Mouse (Mus musculus) stomach, postnatal 0 days (tissue): ENCODE results near the gene Csk. TPM values are rescaled to one million over a fixed set of nuclear protein-coding genes. Genes with fewer than 3 reads are reported as not detected.
A peak's percentile ranks its signal among the peaks of the same experiment; 100 is the strongest.

Experiments
- ATAC-seq: fragments of 200-750 bp; cut with Nextera tagmentation; 2 replicates; pipeline ENCODE4 v1.8.0; 2017; ENCODE audit not compliant: low FRiP score, low TSS enrichment
- DNase-seq: peaks from one replicate; pipeline ENCODE4 v3.0.0-alpha.2; 2016; ENCODE audit warnings: low spot score
- H3K27ac ChIP-seq: fragments of 300-500 bp; sonication (generic); replicated peaks from 2 replicates; pipeline ENCODE4 v1.5.1; 2014; ENCODE audit warnings: mild to moderate bottlenecking, control low read depth
- H3K27me3 ChIP-seq: fragments of 300-500 bp; sonication (generic); 2 replicates; pipeline ENCODE4 v1.6.1; 2014; ENCODE audit warnings: low read length; ENCODE audit not compliant: control insufficient read depth, insufficient read depth
- H3K36me3 ChIP-seq: fragments of 300-500 bp; sonication (generic); 2 replicates; pipeline ENCODE4 v1.6.1; 2014; ENCODE audit warnings: low read length, mixed read lengths; ENCODE audit not compliant: control insufficient read depth, insufficient read depth
- H3K4me1 ChIP-seq: fragments of 300-500 bp; sonication (generic); replicated peaks from 2 replicates; pipeline ENCODE4 v1.6.1; 2014; ENCODE audit warnings: antibody characterized with exemption; ENCODE audit not compliant: control insufficient read depth, insufficient read depth
- H3K4me2 ChIP-seq: fragments of 300-500 bp; sonication (generic); replicated peaks from 2 replicates; pipeline ENCODE4 v1.6.1; 2014; ENCODE audit warnings: low read depth, mild to moderate bottlenecking, control low read depth, moderate library complexity
- H3K4me3 ChIP-seq: fragments of 300-500 bp; sonication (generic); 2 replicates; pipeline ENCODE4 v1.5.1; 2014; ENCODE audit warnings: low read depth, low read length, control low read depth
- H3K9ac ChIP-seq: fragments of 300-500 bp; sonication (generic); 2 replicates; pipeline ENCODE4 v1.6.1; 2014; ENCODE audit warnings: mild to moderate bottlenecking, low read length, control low read depth, mixed read lengths
- H3K9me3 ChIP-seq: fragments of 300-500 bp; sonication (generic); 2 replicates; pipeline ENCODE4 v1.6.1; 2016; ENCODE audit warnings: low read length; ENCODE audit not compliant: control insufficient read depth
- CTCF ChIP-seq: IDR thresholded peaks from 2 replicates; pipeline ENCODE4 v1.5.1; 2016; ENCODE audit warnings: antibody characterized with exemption, low read depth, mild to moderate bottlenecking, moderate library complexity
- EP300 ChIP-seq: optimal IDR thresholded peaks from 2 replicates; pipeline ENCODE3; 2016; ENCODE audit warnings: antibody characterized with exemption
- WGBS: fragments of 180-500 bp; shearing (Covaris S2); extraction: QIAGEN DNeasy Blood & Tissue Kit; methylation state at CpG from one replicate; pipeline ENCODE4 v1.1.7; 2014; 5-methylcytosine and 5-hydroxymethylcytosine counted together
- polyA plus RNA-seq: library from polyadenylated mRNA; unstranded; fragments of >200 nt; fragmentation: Nextera tagmentation; extraction: Ambion mirVana; gene quantifications from 2 replicates; pipeline ENCODE4 v1.2.1, GENCODE M21; 2015

Csk gene
- polyA plus RNA-seq, 1 experiment from 2014 or later, result 20.7 TPM

DNA sequence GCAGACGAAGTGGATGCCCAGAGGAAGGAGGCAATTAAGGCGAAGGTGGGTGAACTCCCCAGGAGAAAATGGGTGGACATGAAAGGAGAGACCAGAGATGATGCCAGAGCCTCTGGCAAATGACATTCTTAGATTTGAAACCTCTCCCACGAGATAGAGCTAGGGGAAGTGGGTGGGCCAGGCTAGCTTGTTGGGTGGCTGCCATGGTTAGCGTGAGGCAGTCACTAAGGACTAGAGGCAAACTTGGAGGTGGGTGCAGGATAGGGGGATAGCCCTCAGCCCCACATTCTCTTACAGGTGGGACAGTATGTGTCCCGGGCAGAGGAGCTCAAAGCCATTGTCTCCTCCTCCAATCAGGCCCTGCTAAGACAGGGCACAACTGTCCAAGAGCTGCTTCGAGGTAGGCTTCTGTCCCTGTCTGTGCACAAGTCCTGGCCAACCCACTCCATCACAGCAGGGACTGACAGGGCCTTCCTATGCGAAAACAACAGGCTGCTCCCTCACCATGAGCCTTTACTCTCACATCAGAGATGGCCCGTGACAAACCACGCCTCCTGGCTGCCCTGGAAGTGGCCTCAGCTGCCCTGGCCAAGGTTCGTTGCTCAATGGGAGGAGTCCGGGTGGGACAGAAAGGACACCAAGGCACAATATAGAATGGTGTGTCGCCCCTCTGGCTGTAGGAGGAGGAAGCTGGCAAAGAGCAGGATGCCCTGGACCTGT lies 59.8 kb downstream of the Csk start:
- H3K4me2 ChIP-seq, result no peak overlapping the region

DNA sequence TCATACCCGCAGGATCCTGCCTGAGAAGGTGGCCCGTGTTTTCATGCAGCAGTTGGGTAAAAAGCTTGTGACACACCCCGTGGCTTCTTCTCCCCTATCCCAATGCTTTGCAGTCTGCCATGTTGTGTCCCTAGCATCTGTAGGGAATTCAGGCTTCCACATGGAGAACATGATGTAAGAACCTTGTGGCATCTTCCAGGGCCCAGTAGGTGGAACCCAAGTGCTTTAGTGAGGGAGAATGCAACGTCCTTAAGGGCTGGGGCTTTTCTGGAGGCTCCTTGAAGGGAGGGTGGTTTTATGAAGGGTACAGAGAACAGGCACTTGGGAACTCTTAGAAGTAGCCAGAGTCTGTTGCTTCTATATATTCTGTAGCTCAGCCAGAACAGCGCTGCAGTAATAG lies 62.7 kb downstream of the Csk start:
- no peaks in the 10 kb centered on the region for H3K9me3 ChIP-seq
- H3K36me3 ChIP-seq, result peaks cover 23% of the 10 kb centered on the region; the same call in 1 of the 2 replicates
- TF ChIP-seq EP300 (no peak), CTCF (peak; percentile 65)
- no peak overlapping the region for H3K4me3 ChIP-seq
- H3K9ac ChIP-seq, result no peak overlapping the region
- ATAC-seq, result no peak
- H3K27ac ChIP-seq, result no peak overlapping the region
- no peaks in the 10 kb centered on the region for H3K27me3 ChIP-seq
- WGBS, result 40% methylated on average over 5 of the region's 5 CpGs
- no peak for DNase-seq
- H3K4me2 ChIP-seq, result no peak overlapping the region
- 0 out of 2 replicates have a peak, but pooled peaks cover 2% of the 10 kb centered on the region for H3K4me1 ChIP-seq

More for the DNA sequence above, 59.8 kb downstream of the Csk start:
- no peak for DNase-seq
- H3K36me3 ChIP-seq, result peaks cover 13% of the 10 kb centered on the region; the same call in 1 of the 2 replicates
- no peak overlapping the region for H3K27ac ChIP-seq
- H3K9ac ChIP-seq, result no peak overlapping the region
- H3K4me3 ChIP-seq, result no peak overlapping the region
- H3K9me3 ChIP-seq, result no peaks in the 10 kb centered on the region
- TF ChIP-seq EP300, result no peak
- no peak for TF ChIP-seq CTCF
- no peaks in the 10 kb centered on the region for H3K27me3 ChIP-seq
- 0 out of 2 replicates have a peak, but pooled peaks cover 2% of the 10 kb centered on the region for H3K4me1 ChIP-seq
- 58% methylated on average over 12 of the region's 12 CpGs for WGBS
- ATAC-seq, result no peak

DNA sequence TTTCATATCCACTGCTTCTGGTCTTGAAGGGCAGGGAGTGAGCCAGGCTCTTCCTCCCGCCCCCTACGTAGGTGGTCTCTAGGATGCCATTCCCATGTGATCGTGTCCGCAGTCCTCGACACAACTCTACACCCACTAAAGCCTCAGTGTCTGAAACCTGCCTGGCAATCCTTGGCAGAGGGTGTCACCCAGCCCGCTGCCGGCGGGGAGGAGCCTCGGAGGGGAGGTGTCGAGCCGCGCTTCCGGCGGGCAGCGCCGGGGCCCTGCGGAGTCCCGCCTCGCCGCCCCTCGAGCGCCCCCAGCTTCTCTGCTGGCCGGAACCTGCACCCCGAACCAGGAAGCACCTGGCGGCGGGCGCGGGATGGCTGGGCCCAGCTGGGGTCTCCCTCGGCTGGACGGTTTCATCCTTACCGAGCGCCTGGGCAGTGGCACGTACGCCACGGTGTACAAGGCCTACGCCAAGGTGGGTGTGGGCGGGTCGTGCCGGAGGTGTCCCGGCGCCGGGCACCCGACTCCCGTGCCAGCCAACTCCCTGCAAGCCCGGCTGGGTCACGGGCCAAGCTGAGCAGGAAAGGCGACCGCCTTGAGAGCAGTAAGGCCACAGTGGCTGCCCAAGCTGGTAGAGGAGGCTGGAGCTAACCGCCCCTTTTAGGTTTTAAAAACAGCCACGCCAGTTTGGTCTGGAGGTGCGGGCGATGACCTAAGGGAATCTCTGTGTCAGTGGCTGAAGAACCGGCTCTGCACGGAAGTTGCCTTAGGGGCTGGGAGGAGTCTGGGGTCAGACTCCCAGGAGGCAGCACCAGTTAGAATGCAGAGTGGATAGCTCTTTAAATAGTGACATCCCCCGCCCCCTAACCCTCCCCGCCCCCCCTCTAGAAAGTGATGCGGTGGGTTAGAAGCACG lies 64.0 kb downstream of the Csk start, which contains the start of gene Ulk3:
Ulk3 (plus strand) TSS at position 229 of the 903 bp plus-strand sequence.
- H3K36me3 ChIP-seq, result peaks cover 21% of the 10 kb centered on the region; the same call in 1 of the 2 replicates
- 0 out of 2 replicates have a peak, but pooled peaks cover 2% of the 10 kb centered on the region for H3K4me1 ChIP-seq
- peak within 1 kb of the TSS; percentile 86 for H3K27ac ChIP-seq
- no peaks in the 10 kb centered on the region for H3K27me3 ChIP-seq
- H3K9me3 ChIP-seq, result no peaks in the 10 kb centered on the region
- peak within 1 kb of the TSS; percentile 97 for H3K4me2 ChIP-seq
- no peak for TF ChIP-seq EP300
- TF ChIP-seq CTCF, result peak; percentile 57
- peak; percentile 85 for ATAC-seq
- under 1% methylated on average over 52 of the region's 58 CpGs for WGBS
- peak within 1 kb of the TSS; percentile 83 for H3K9ac ChIP-seq
- peak within 1 kb of the TSS; percentile 79 for H3K4me3 ChIP-seq
- DNase-seq, result peak; percentile 89

DNA sequence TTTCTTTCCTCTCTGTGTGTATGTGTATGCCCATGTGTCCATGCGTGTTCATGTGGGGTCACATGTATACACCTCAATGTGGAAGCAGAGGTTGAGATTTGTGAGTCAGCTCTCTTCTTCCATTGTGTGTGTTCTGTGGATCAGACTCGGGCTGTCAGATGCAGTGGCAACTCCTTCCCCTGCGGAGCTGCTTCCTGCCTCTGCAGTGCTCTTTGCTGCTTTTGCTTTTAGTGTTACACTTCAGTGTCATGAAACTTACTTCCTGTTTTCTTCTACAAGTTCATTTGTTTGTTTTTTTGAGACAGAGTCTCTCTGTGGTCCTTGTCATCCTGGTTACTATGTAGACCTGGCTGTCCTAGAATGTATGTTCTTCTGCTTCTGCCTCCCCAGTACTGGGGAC lies 68.4 kb downstream of the Csk start:
- H3K9ac ChIP-seq, result no peak overlapping the region
- WGBS, result 86% methylated on average over 3 of the region's 3 CpGs
- no peak for ATAC-seq
- H3K27ac ChIP-seq, result no peak overlapping the region
- no peak for TF ChIP-seq CTCF
- no peak for TF ChIP-seq EP300
- no peak overlapping the region for H3K4me2 ChIP-seq
- no peaks in the 10 kb centered on the region for H3K27me3 ChIP-seq
- no peak for DNase-seq
- H3K4me3 ChIP-seq, result no peak overlapping the region
- 0 out of 2 replicates have a peak, but pooled peaks cover 2% of the 10 kb centered on the region for H3K4me1 ChIP-seq
- H3K36me3 ChIP-seq, result peaks cover 26% of the 10 kb centered on the region
- H3K9me3 ChIP-seq, result no peaks in the 10 kb centered on the region

DNA sequence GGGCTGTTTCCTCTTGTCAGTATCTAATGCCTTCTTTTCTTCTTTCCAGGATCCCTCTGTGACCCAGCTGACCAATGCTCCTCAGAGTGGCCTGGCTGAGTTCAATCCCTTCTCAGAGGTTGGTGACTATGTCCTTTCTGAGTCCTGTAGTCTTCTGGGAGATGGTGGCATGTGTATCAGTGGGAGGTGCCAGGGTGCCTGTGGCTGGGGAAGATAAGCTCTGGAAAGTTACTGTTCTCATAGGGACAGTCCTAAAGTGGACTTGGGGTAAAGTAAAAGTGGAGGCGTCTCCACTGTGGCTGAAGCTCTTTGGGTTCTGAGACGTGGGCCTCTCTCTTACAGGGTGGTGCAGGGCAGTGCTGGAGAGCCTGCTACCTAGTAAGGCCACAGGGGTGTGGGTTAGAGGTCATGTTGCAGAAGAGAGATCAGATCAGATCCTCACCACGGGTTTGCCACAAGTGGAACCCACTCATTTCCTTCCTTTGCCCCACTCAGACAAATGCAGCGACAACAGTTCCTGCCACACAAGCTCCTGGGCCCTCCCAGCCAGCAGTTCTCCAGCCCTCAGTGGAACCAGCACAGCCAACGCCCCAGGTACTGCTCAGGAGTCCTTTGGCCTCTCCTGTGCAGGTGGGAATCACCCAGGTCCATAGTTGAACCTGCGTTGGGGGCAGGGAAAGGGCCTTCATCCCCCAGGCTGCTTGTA lies 76.1 kb downstream of the Csk start:
- Histone ChIP-seq H3K4me3 (no peak overlapping the region), H3K4me2 (no peak overlapping the region), H3K9ac (no peak overlapping the region), H3K36me3 (peaks cover 31% of the 10 kb centered on the region), H3K4me1 (no peaks in the 10 kb centered on the region), H3K27me3 (no peaks in the 10 kb centered on the region), H3K27ac (no peak overlapping the region), H3K9me3 (no peaks in the 10 kb centered on the region)
- TF ChIP-seq EP300 (no peak), CTCF (no peak)
- ATAC-seq (peak; percentile 21; the same call in 1 of the 2 replicates), DNase-seq (no peak)
- 80% methylated on average over 6 of the region's 6 CpGs for WGBS

Other genes with a start within 250 kb of the Csk start
- gene Ppcdc, start 213.5 kb downstream of the Csk start, polyA plus RNA-seq, result 14.2 and 16.2 TPM in 2 replicates
- gene Scamp5, start 185.6 kb downstream of the Csk start, polyA plus RNA-seq, result 42.4 and 48.7 TPM in 2 replicates
- 24.3 and 26.5 TPM in 2 replicates for gene Rpp25, start 149.6 kb downstream of the Csk start, polyA plus RNA-seq
- gene Cox5a, start 132.4 kb downstream of the Csk start, polyA plus RNA-seq, result 991 and 1,062 TPM in 2 replicates
- gene Fam219b, start 116.1 kb downstream of the Csk start, polyA plus RNA-seq, result 12.4 and 13.0 TPM in 2 replicates
- gene Mpi, start 100.9 kb downstream of the Csk start, polyA plus RNA-seq, result 24.6 and 26.1 TPM in 2 replicates
- gene Scamp2, start 92.7 kb downstream of the Csk start, polyA plus RNA-seq, result 102 and 104 TPM in 2 replicates
- 8.4 and 8.6 TPM in 2 replicates for gene Ulk3, start 64.2 kb downstream of the Csk start, polyA plus RNA-seq
- gene Cplx3, start 47.4 kb downstream of the Csk start, polyA plus RNA-seq, result not detected in 2 replicates
- not detected in 2 replicates for gene Lman1l, start 32.9 kb downstream of the Csk start, polyA plus RNA-seq
- not detected in 2 replicates for gene Cyp1a2, start 30.1 kb upstream of the Csk start, polyA plus RNA-seq
- gene Cyp1a1, start 34.3 kb upstream of the Csk start, polyA plus RNA-seq, result 0.07 and 0.11 TPM in 2 replicates
- gene Edc3, start 54.9 kb upstream of the Csk start, polyA plus RNA-seq, result 13.6 and 15.2 TPM in 2 replicates
- gene Clk3, start 112.2 kb upstream of the Csk start, polyA plus RNA-seq, result 29.4 and 38.0 TPM in 2 replicates
- 2.3 and 3.0 TPM in 2 replicates for gene Arid3b, start 183.2 kb upstream of the Csk start, polyA plus RNA-seq